In the genomic region with DNA sequence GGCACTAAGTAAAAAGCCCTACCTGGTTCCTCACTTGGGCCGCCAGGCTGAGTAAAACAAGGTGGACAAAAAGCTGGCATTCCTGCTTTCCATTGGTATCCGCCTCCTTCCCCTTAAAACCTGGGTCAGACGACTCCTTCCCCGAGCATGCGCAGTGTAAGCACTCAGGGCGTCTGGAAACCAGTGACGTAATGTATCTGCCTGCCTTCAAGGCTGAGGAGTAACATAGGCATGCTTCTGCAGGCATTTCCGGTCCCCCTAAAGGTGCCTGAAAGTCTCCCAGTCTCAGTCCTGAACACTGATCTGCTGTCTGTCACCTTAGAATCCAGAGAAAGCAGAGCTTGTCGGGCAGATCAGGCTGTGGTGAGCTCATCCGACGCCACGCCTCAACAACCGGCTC, we compare ENCODE assay signal across 12 mouse cellular contexts.
DNase-seq lines count a peak whose midpoint lies in the region; ATAC-seq and TF ChIP-seq lines count a peak whose summit lies in the region.
"Had no signal": no experiment of that assay in that cellular context is flagged by ENCODE, and none has a peak within 500 bp of the region (broad histone marks: within the 10 kb centered on the region; RNA-seq: fewer than 3 reads in every experiment).

No protein-coding gene starts in this region.

- H3K9me3 ChIP-seq in heart, postnatal 0 days (replicated peaks; ENCODE audit: control insufficient read depth, low read length): 0 out of 2 replicates have a peak, but pooled peaks cover 4% of the 10 kb centered on the region

- no peak overlapping the region for H3K4me3 ChIP-seq in heart, postnatal 0 days (ENCODE audit: low read depth, low read length)

- no peaks in the 10 kb centered on the region for H3K36me3 ChIP-seq in heart, postnatal 0 days (replicated peaks; ENCODE audit: control insufficient read depth, insufficient read depth, low read length)

- 40% methylated on average over 13 of the region's 13 CpGs for WGBS in heart, postnatal 0 days

- H3K27me3 ChIP-seq in heart, postnatal 0 days (ENCODE audit: control insufficient read depth, insufficient read depth, low read length): no peaks in the 10 kb centered on the region

- peak; percentile 39; the same call in 1 of the 2 replicates for ATAC-seq in heart, postnatal 0 days (ENCODE audit: insufficient read depth, low read depth)
- ATAC-seq: midbrain, embryonic 16.5 days had no signal

- no peak for TF ChIP-seq CTCF in heart, postnatal 0 days (IDR thresholded peaks at IDR 0.05; ENCODE audit: low read depth)

- TF ChIP-seq EP300 in heart, postnatal 0 days (IDR thresholded peaks at IDR 0.05; ENCODE audit: low read depth): no peak

- DNase-seq in heart, postnatal 0 days (ENCODE audit: low spot score): no peak
- DNase-seq in heart, adult 9 months (ENCODE audit: low spot score in 2 of 2): no peak
- peak; percentile 97 for DNase-seq in MN1 (ENCODE audit: low spot score)
- peak; percentile 59 for DNase-seq in forelimb bud, embryonic 11.5 days (ENCODE audit: low read depth, low spot score)
- DNase-seq in lung, postnatal 4 days: peak; percentile 45 to 51
- no peak for DNase-seq in spleen, postnatal 10 days (ENCODE audit: low spot score in 2 of 2)
- no peak for DNase-seq in gastrocnemius, postnatal 10 days
- DNase-seq in layer of hippocampus, postnatal 14 days (ENCODE audit: low spot score in 2 of 2): no peak
- DNase-seq: cerebellum, adult 11 months; kidney, postnatal 4 days had no signal

- no peak overlapping the region for H3K27ac ChIP-seq in heart, postnatal 0 days (ENCODE audit: low read depth)

- H3K4me2 ChIP-seq in heart, postnatal 0 days (ENCODE audit: low read depth, low read length): no peak overlapping the region
- H3K4me2 ChIP-seq: liver, embryonic 11.5 days had no signal

- H3K9ac ChIP-seq in heart, postnatal 0 days (replicated peaks; ENCODE audit: low read depth, low read length): no peak overlapping the region

- 0 out of 2 replicates have a peak, but pooled peaks cover 6% of the 10 kb centered on the region for H3K4me1 ChIP-seq in heart, postnatal 0 days (ENCODE audit: control insufficient read depth, insufficient read depth)

Comparison
In these comparisons a context has a peak if more than half of its experiments do, and no peak if none do; other contexts are left out.
1. DNase-seq: peak in MN1 (single experiment), forelimb bud, embryonic 11.5 days (single experiment) and lung, postnatal 4 days (2 of 2); none in heart, postnatal 0 days (single experiment), heart, adult 9 months (0 of 2), spleen, postnatal 10 days (0 of 2), gastrocnemius, postnatal 10 days (single experiment) and layer of hippocampus, postnatal 14 days (0 of 2).